Mouse (Mus musculus): ENCODE measurements at regions not wholly inside any gene's neighbourhood (a gene's known extent, or its start where the extent isn't known, plus 50 kb on each side); places are given as distances from the start of the nearest gene placed in this dataset.

DNA sequence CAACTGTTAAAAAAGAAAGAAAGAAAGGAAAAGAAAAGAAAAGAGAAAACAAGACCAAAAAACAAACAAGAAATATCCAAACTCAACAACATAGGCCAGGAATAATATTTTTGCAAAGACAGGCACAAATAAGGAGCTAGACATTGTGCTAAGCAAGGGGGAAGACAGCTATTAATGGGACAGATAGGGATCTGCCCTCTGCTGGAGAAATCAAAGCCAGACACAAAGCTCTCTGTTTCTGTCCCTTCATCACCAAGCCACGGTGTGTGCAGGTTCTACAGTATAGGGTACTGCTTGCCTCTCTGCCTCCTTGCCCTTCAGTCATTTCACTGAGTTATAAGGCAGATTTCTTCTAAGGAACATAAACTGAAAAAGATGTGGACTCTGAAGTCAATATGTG lies 57.8 kb upstream of the Chchd3 start:
- Histone ChIP-seq H3K4me2 (ENCODE audit: low read depth, low read length) (no peak overlapping the region), H3K4me3 (ENCODE audit: low read depth, low read length) (no peak overlapping the region), H3K9me3 (replicated peaks; ENCODE audit: control insufficient read depth, low read length) (no peaks in the 10 kb centered on the region), H3K27ac (ENCODE audit: low read depth) (no peak overlapping the region), H3K4me1 (ENCODE audit: control insufficient read depth, insufficient read depth) (no peaks in the 10 kb centered on the region), H3K36me3 (replicated peaks; ENCODE audit: control insufficient read depth, insufficient read depth, low read length) (no peaks in the 10 kb centered on the region), H3K27me3 (ENCODE audit: control insufficient read depth, insufficient read depth, low read length) (no peaks in the 10 kb centered on the region), H3K9ac (replicated peaks; ENCODE audit: low read depth, low read length) (no peak overlapping the region)
- 48% methylated on average over 1 of the region's 1 CpGs for WGBS
- no peak for TF ChIP-seq EP300 (IDR thresholded peaks at IDR 0.05; ENCODE audit: low read depth)
- TF ChIP-seq CTCF (IDR thresholded peaks at IDR 0.05; ENCODE audit: low read depth): no peak
- ATAC-seq (ENCODE audit: insufficient read depth, low read depth): no peak
- DNase-seq (ENCODE audit: low spot score): no peak

DNA sequence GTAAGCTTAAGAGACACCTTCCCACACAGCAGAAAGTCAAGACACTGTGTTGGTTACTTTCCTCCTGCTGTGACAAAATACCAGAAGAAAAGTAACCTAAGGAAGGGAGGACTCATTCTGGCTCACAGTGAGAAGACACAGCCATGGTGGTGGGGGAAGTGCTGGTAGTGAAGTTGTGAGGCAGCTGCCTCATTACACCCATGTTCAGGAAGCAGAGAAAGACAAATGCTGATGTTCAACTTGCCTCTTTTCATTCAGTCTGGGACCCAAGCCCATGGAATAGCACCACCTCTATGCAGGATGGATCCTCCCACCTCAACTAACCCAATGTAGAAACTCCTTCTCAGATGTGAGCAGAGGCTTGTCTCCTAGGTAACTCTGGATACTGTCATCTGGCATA lies 60.5 kb upstream of the Chchd3 start:
- ATAC-seq (ENCODE audit: insufficient read depth, low read depth): no peak
- no peak overlapping the region for H3K4me2 ChIP-seq (ENCODE audit: low read depth, low read length)
- H3K36me3 ChIP-seq (replicated peaks; ENCODE audit: control insufficient read depth, insufficient read depth, low read length): no peaks in the 10 kb centered on the region
- no peak for DNase-seq (ENCODE audit: low spot score)
- no peak for TF ChIP-seq CTCF (IDR thresholded peaks at IDR 0.05; ENCODE audit: low read depth)
- no peak for TF ChIP-seq EP300 (IDR thresholded peaks at IDR 0.05; ENCODE audit: low read depth)
- no peaks in the 10 kb centered on the region for H3K27me3 ChIP-seq (ENCODE audit: control insufficient read depth, insufficient read depth, low read length)
- no peak overlapping the region for H3K4me3 ChIP-seq (ENCODE audit: low read depth, low read length)
- no peaks in the 10 kb centered on the region for H3K9me3 ChIP-seq (replicated peaks; ENCODE audit: control insufficient read depth, low read length)
- H3K4me1 ChIP-seq (ENCODE audit: control insufficient read depth, insufficient read depth): no peaks in the 10 kb centered on the region
- H3K9ac ChIP-seq (replicated peaks; ENCODE audit: low read depth, low read length): no peak overlapping the region
- no peak overlapping the region for H3K27ac ChIP-seq (ENCODE audit: low read depth)

DNA sequence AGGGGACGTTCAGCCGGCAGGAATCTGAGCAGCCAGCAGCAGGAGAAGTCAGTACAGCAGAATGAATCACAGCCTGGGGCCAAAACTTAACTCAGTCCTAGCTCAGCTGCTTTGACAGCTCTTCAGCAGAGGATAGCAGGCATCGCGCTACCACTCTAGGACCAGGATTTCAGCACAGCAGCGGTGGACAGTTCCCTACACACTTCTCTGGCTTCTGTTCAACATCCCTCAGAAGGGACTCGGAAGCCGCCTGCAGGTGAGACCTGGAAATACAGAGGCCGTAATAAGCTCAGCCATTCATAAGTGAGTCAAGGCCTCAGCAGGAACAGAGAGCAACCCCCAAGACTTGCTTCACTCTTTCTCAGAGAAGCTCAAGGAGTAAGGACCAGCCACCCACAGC lies 66.5 kb upstream of the Chchd3 start:
- H3K4me2 ChIP-seq (ENCODE audit: low read depth, low read length): no peak overlapping the region
- H3K9ac ChIP-seq (replicated peaks; ENCODE audit: low read depth, low read length): no peak overlapping the region
- TF ChIP-seq CTCF (IDR thresholded peaks at IDR 0.05; ENCODE audit: low read depth): peak; percentile 91
- no peak for TF ChIP-seq EP300 (IDR thresholded peaks at IDR 0.05; ENCODE audit: low read depth)
- H3K4me3 ChIP-seq (ENCODE audit: low read depth, low read length): no peak overlapping the region
- peak; percentile 71 for ATAC-seq (ENCODE audit: insufficient read depth, low read depth)
- 2% methylated on average over 8 of the region's 8 CpGs for WGBS
- H3K4me1 ChIP-seq (ENCODE audit: control insufficient read depth, insufficient read depth): no peaks in the 10 kb centered on the region
- peak; percentile 84 for DNase-seq (ENCODE audit: low spot score)
- H3K27me3 ChIP-seq (ENCODE audit: control insufficient read depth, insufficient read depth, low read length): no peaks in the 10 kb centered on the region
- no peak overlapping the region for H3K27ac ChIP-seq (ENCODE audit: low read depth)
- no peaks in the 10 kb centered on the region for H3K36me3 ChIP-seq (replicated peaks; ENCODE audit: control insufficient read depth, insufficient read depth, low read length)
- no peaks in the 10 kb centered on the region for H3K9me3 ChIP-seq (replicated peaks; ENCODE audit: control insufficient read depth, low read length)

DNA sequence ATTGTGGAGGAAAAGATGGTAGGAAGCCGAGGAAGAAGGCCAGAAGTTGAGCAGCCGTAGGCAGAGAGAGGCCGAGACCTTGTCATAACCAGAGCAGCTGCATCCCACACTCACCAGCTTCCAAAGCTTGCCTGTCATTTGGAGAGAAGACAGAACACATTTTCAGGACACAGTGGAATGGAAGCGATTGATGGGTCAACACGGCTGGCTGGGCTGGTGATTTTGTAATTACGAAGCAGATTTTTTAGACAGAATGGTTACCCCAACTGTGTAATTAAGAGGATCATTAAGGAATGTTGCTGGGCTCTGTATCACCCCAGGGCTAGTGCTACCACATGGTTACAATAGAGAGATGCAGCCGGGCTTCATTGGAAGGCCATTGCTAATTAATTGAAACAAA lies 76.8 kb upstream of the Chchd3 start:
- 66% methylated on average over 7 of the region's 7 CpGs for WGBS
- H3K9ac ChIP-seq (replicated peaks; ENCODE audit: low read depth, low read length): no peak overlapping the region
- no peak overlapping the region for H3K27ac ChIP-seq (ENCODE audit: low read depth)
- DNase-seq (ENCODE audit: low spot score) (no peak), ATAC-seq (ENCODE audit: insufficient read depth, low read depth) (no peak)
- no peaks in the 10 kb centered on the region for H3K4me1 ChIP-seq (ENCODE audit: control insufficient read depth, insufficient read depth)
- H3K9me3 ChIP-seq (replicated peaks; ENCODE audit: control insufficient read depth, low read length): no peaks in the 10 kb centered on the region
- no peaks in the 10 kb centered on the region for H3K27me3 ChIP-seq (ENCODE audit: control insufficient read depth, insufficient read depth, low read length)
- no peak overlapping the region for H3K4me3 ChIP-seq (ENCODE audit: low read depth, low read length)
- H3K36me3 ChIP-seq (replicated peaks; ENCODE audit: control insufficient read depth, insufficient read depth, low read length): no peaks in the 10 kb centered on the region
- TF ChIP-seq CTCF (IDR thresholded peaks at IDR 0.05; ENCODE audit: low read depth) (no peak), EP300 (IDR thresholded peaks at IDR 0.05; ENCODE audit: low read depth) (no peak)
- no peak overlapping the region for H3K4me2 ChIP-seq (ENCODE audit: low read depth, low read length)

DNA sequence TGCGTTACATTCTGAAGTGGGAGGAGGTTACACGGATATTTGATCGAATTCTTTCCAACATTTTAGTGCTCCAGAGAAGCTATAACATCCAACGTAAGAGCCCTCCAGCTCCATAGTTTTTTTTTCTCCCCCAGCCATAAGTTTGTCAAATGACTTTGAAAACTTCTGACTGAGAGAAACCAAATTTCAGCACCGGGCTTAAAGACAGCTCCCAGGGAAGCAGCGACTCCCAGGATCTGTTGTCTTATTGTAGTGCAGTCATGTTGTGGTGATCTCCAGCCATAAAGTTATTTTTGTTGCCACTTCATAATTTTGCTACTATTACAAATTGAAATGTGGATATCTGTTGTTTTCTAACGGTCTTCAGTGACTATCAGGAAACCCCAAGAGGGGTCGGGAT lies 77.8 kb upstream of the Chchd3 start:
- Histone ChIP-seq H3K9me3 (replicated peaks; ENCODE audit: control insufficient read depth, low read length) (no peaks in the 10 kb centered on the region), H3K27me3 (ENCODE audit: control insufficient read depth, insufficient read depth, low read length) (no peaks in the 10 kb centered on the region), H3K27ac (ENCODE audit: low read depth) (no peak overlapping the region), H3K4me3 (ENCODE audit: low read depth, low read length) (no peak overlapping the region), H3K9ac (replicated peaks; ENCODE audit: low read depth, low read length) (no peak overlapping the region), H3K4me2 (ENCODE audit: low read depth, low read length) (no peak overlapping the region), H3K36me3 (replicated peaks; ENCODE audit: control insufficient read depth, insufficient read depth, low read length) (no peaks in the 10 kb centered on the region), H3K4me1 (ENCODE audit: control insufficient read depth, insufficient read depth) (no peaks in the 10 kb centered on the region)
- peak; percentile 26 for DNase-seq (ENCODE audit: low spot score)
- no peak for TF ChIP-seq CTCF (IDR thresholded peaks at IDR 0.05; ENCODE audit: low read depth)
- no peak for TF ChIP-seq EP300 (IDR thresholded peaks at IDR 0.05; ENCODE audit: low read depth)
- ATAC-seq (ENCODE audit: insufficient read depth, low read depth): no peak
- WGBS: 31% methylated on average over 8 of the region's 8 CpGs

DNA sequence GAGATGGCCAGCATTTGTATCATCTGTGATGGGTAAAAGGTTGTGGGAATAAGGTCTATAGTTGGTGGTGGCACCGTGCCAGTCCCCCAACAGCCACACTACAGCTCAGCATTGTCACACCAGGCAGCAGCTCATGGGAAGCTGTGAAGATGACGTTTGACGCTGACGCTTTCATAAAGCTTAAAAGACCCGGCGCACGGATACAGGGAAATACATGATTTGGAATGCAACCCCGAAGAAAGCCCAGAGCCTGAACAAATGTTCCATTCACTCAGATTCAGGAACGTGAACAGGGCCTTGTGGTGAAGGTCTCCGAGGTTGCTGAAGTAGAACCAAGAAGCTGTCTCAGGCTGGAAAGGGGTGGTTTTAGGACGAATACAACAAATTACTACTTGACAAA lies 82.4 kb upstream of the Exoc4 start:
- Histone ChIP-seq H3K4me1 (ENCODE audit: control insufficient read depth, insufficient read depth) (no peaks in the 10 kb centered on the region), H3K36me3 (replicated peaks; ENCODE audit: control insufficient read depth, insufficient read depth, low read length) (no peaks in the 10 kb centered on the region), H3K27me3 (ENCODE audit: control insufficient read depth, insufficient read depth, low read length) (no peaks in the 10 kb centered on the region), H3K4me2 (ENCODE audit: low read depth, low read length) (no peak overlapping the region), H3K27ac (ENCODE audit: low read depth) (no peak overlapping the region), H3K9me3 (replicated peaks; ENCODE audit: control insufficient read depth, low read length) (no peaks in the 10 kb centered on the region), H3K9ac (replicated peaks; ENCODE audit: low read depth, low read length) (no peak overlapping the region), H3K4me3 (ENCODE audit: low read depth, low read length) (no peak overlapping the region)
- ATAC-seq (ENCODE audit: insufficient read depth, low read depth) (no peak), DNase-seq (ENCODE audit: low spot score) (no peak)
- WGBS: 83% methylated on average over 11 of the region's 11 CpGs
- TF ChIP-seq CTCF (IDR thresholded peaks at IDR 0.05; ENCODE audit: low read depth) (no peak), EP300 (IDR thresholded peaks at IDR 0.05; ENCODE audit: low read depth) (no peak)

All from heart, postnatal 0 days (tissue).